Mouse (Mus musculus) megakaryocyte-erythroid progenitor cell, adult 5-6 weeks (primary cell): ENCODE data around the gene Slc35f2. TPM values are rescaled to one million over a fixed set of nuclear protein-coding genes. Genes with fewer than 3 reads are reported as not detected.
A peak's percentile ranks its signal among the peaks of the same experiment; 100 is the strongest.

Experiments
- ATAC-seq: replicated peaks from 2 replicates; pipeline ENCODE4 v1.8.0; 2016; ENCODE audit warnings: mild to moderate bottlenecking, inconsistent platforms; ENCODE audit not compliant: severe bottlenecking, poor library complexity, low FRiP score, low TSS enrichment
- total RNA-seq, 2 experiments: library from RNA; stranded (forward) in 1 of 2; stranded (reverse) in 1 of 2; fragments of 200-1000, 215-1000 nt in 1 of 2; fragments of >200 nt in 1 of 2; fragmentation: Nextera tagmentation in 1 of 2; gene quantifications; 2 replicates each; pipeline ENCODE4 v1.2.3; 2014 to 2017

Gene Slc35f2
- total RNA-seq, 2 experiments from 2014 or later = 2.7 to 3.3 TPM

- peak; percentile 84; the same call in 1 of the 2 replicates for ATAC-seq
Observed at GRCm38 (mm10) chr9:53818760-53819159, 47.4 kb downstream of the Slc35f2 start.

- peak; percentile 87 for ATAC-seq
Observed at GRCm38 (mm10) chr9:53825318-53825717, 54.0 kb downstream of the Slc35f2 start.

GRCm38 (mm10) chr9:53829081-53829865 is 57.9 kb downstream of the Slc35f2 start:
- ATAC-seq = peak; percentile 45; the same call in 1 of the 2 replicates

GRCm38 (mm10) chr9:53829866-53830209 is 58.5 kb downstream of the Slc35f2 start:
- no peak for ATAC-seq

- ATAC-seq = no peak
Observed at GRCm38 (mm10) chr9:53835039-53835438, 63.7 kb downstream of the Slc35f2 start.

- no peak for ATAC-seq
Observed at GRCm38 (mm10) chr9:53835976-53836375, 64.6 kb downstream of the Slc35f2 start.

- no peak for ATAC-seq
Observed at GRCm38 (mm10) chr9:53838816-53839215, 67.5 kb downstream of the Slc35f2 start.

GRCm38 (mm10) chr9:53848548-53848947 is 77.2 kb downstream of the Slc35f2 start:
- ATAC-seq = no peak

GRCm38 (mm10) chr9:53849864-53850263 is 78.5 kb downstream of the Slc35f2 start, which contains the start of gene Sln:
TSS of gene Sln (plus strand) at chr9:53850164.
- no peak for ATAC-seq

GRCm38 (mm10) chr9:53852158-53852557 is 80.8 kb downstream of the Slc35f2 start:
- ATAC-seq = no peak

GRCm38 (mm10) chr9:53853672-53854071 is 82.3 kb downstream of the Slc35f2 start:
- ATAC-seq = no peak

- no peak for ATAC-seq
Observed at GRCm38 (mm10) chr9:53854525-53854924, 83.2 kb downstream of the Slc35f2 start.

- no peak for ATAC-seq
Observed at GRCm38 (mm10) chr9:53857864-53858263, 86.5 kb downstream of the Slc35f2 start.

Other genes starting within 250 kb of the Slc35f2 start
- gene Atm, start 234.8 kb upstream of the Slc35f2 start, total RNA-seq (2014; fragmentation: Nextera tagmentation) = 39.4 and 41.7 TPM in 2 replicates
- gene Atm, start 234.8 kb upstream of the Slc35f2 start, total RNA-seq (2017) = 48.3 and 66.9 TPM in 2 replicates
- gene Npat, start 234.5 kb upstream of the Slc35f2 start, total RNA-seq (2014; fragmentation: Nextera tagmentation) = 34.5 and 37.5 TPM in 2 replicates
- 32.4 and 35.7 TPM in 2 replicates for gene Npat, start 234.5 kb upstream of the Slc35f2 start, total RNA-seq (2017)
- 59.3 and 61.2 TPM in 2 replicates for gene Acat1, start 161.2 kb upstream of the Slc35f2 start, total RNA-seq (2014; fragmentation: Nextera tagmentation)
- 51.1 and 62.7 TPM in 2 replicates for gene Acat1, start 161.2 kb upstream of the Slc35f2 start, total RNA-seq (2017)
- gene Cul5, start 101.5 kb upstream of the Slc35f2 start, total RNA-seq (2014; fragmentation: Nextera tagmentation) = 32.0 and 37.9 TPM in 2 replicates
- 83.3 and 86.8 TPM in 2 replicates for gene Cul5, start 101.5 kb upstream of the Slc35f2 start, total RNA-seq (2017)
- not detected in 2 replicates for gene Rab39, start 65.3 kb upstream of the Slc35f2 start, total RNA-seq (2014; fragmentation: Nextera tagmentation)
- gene Rab39, start 65.3 kb upstream of the Slc35f2 start, total RNA-seq (2017) = not detected in 2 replicates
- gene Sln, start 78.6 kb downstream of the Slc35f2 start, total RNA-seq (2014; fragmentation: Nextera tagmentation) = not detected in 2 replicates
- gene Sln, start 78.6 kb downstream of the Slc35f2 start, total RNA-seq (2017) = not detected in 2 replicates
- gene Elmod1, start 203.8 kb downstream of the Slc35f2 start, total RNA-seq (2014; fragmentation: Nextera tagmentation) = not detected in 2 replicates
- not detected in 2 replicates for gene Elmod1, start 203.8 kb downstream of the Slc35f2 start, total RNA-seq (2017)